Mouse (Mus musculus) liver, postnatal 0 days (tissue): ENCODE data around the gene Hus1. TPM values are rescaled to one million over a fixed set of nuclear protein-coding genes. Genes with fewer than 3 reads are reported as not detected.
A peak's percentile ranks its signal among the peaks of the same experiment; 100 is the strongest.

Experiments
- ATAC-seq: fragments of 200-750 bp; cut with Nextera tagmentation; 2 replicates; pipeline ENCODE4 v1.8.0; 2017; ENCODE audit warnings: mild to moderate bottlenecking, moderate library complexity
- DNase-seq: peaks from one replicate; pipeline ENCODE4 v3.0.0-alpha.2; 2016
- H3K27ac ChIP-seq: fragments of 300-500 bp; sonication (generic); 2 replicates; pipeline ENCODE4 v1.5.1; 2014; ENCODE audit warnings: antibody characterized with exemption, moderate library complexity, mild to moderate bottlenecking, low read depth
- H3K27me3 ChIP-seq: fragments of 300-500 bp; sonication (generic); 2 replicates; pipeline ENCODE4 v1.6.1; 2014; ENCODE audit warnings: low read length, control low read depth, mixed read lengths; ENCODE audit not compliant: insufficient read depth
- H3K36me3 ChIP-seq: fragments of 300-500 bp; sonication (generic); replicated peaks from 2 replicates; pipeline ENCODE4 v1.6.1; 2014; ENCODE audit warnings: mild to moderate bottlenecking, control low read depth, low read length, moderate library complexity, mixed read lengths; ENCODE audit not compliant: insufficient read depth
- H3K4me1 ChIP-seq: fragments of 300-500 bp; sonication (generic); 2 replicates; pipeline ENCODE4 v1.6.1; 2014; ENCODE audit warnings: antibody characterized with exemption, mild to moderate bottlenecking, control low read depth; ENCODE audit not compliant: insufficient read depth
- H3K4me2 ChIP-seq: fragments of 300-500 bp; sonication (generic); 2 replicates; pipeline ENCODE4 v1.6.1; 2014; ENCODE audit warnings: low read depth, mild to moderate bottlenecking, low read length, moderate library complexity, mixed read lengths
- H3K4me3 ChIP-seq: fragments of 300-500 bp; sonication (generic); 2 replicates; pipeline ENCODE4 v1.5.1; 2014; ENCODE audit warnings: low read depth, low read length
- H3K9ac ChIP-seq: fragments of 300-500 bp; sonication (generic); replicated peaks from 2 replicates; pipeline ENCODE4 v1.6.1; 2014; ENCODE audit warnings: mild to moderate bottlenecking, moderate library complexity
- H3K9me3 ChIP-seq: fragments of 300-500 bp; sonication (generic); 2 replicates; pipeline ENCODE4 v1.6.1; 2016; ENCODE audit warnings: mild to moderate bottlenecking, control low read depth, low read length, mixed read lengths
- CTCF ChIP-seq: sonication (generic); IDR thresholded peaks from 2 replicates; pipeline ENCODE4 v1.5.1; 2016; ENCODE audit warnings: antibody characterized with exemption, low read depth
- EP300 ChIP-seq: IDR thresholded peaks from 2 replicates; pipeline ENCODE4 v1.6.1; 2016; ENCODE audit warnings: antibody characterized with exemption, low read depth, mild to moderate bottlenecking
- WGBS: fragments of 180-500 bp; shearing (Covaris S2); extraction: QIAGEN DNeasy Blood & Tissue Kit; methylation state at CpG from one replicate; pipeline ENCODE4 v1.1.7; 2014; ENCODE audit not compliant: insufficient replicate concordance; 5-methylcytosine and 5-hydroxymethylcytosine counted together
- polyA plus RNA-seq: library from polyadenylated mRNA; unstranded; fragments of >200 nt; fragmentation: Nextera tagmentation; extraction: Ambion mirVana; gene quantifications from 2 replicates; pipeline ENCODE4 v1.2.1, GENCODE M21; 2015

Hus1 gene
- polyA plus RNA-seq, 1 experiment from 2014 or later, result 3.2 TPM

GRCm38 (mm10) chr11:8970509-8970908 is 40.5 kb downstream of the Hus1 start:
- Histone ChIP-seq H3K36me3 (no peaks in the 10 kb centered on the region), H3K9ac (no peak overlapping the region; the same call in 1 of the 2 replicates), H3K27ac (no peak overlapping the region), H3K4me2 (0 out of 2 replicates have a peak overlapping the region, but pooled peaks have one; percentile 6), H3K4me3 (no peak overlapping the region), H3K9me3 (no peaks in the 10 kb centered on the region), H3K4me1 (no peaks in the 10 kb centered on the region), H3K27me3 (no peaks in the 10 kb centered on the region)
- no peak for TF ChIP-seq CTCF
- peak; percentile 76 for TF ChIP-seq EP300
- 42% methylated on average over 9 of the region's 9 CpGs for WGBS
- peak; percentile 68 for ATAC-seq
- DNase-seq, result no peak

DNA sequence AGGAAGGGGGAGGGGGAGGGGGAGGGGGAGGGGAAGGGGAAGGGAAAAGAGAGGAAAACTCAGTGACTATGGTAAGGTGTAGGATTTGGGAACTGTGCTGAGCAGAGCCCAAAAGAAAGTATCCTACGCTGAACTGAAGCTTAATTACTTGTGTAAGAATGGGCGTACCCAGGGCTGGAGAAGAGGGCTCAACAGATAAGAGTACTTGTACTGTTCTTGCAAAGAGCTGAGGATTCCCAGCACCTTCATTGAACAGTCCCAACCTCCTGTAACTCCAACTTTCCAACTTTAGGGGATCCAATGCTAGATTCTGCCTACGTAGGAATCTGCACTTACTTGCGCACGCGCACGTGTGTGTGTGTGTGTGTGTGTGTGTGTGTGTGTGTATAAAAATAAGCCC is 42.9 kb downstream of the Hus1 start:
- ATAC-seq, result no peak
- no peak for TF ChIP-seq EP300
- TF ChIP-seq CTCF, result no peak
- Histone ChIP-seq H3K4me2 (no peak overlapping the region), H3K27me3 (no peaks in the 10 kb centered on the region), H3K27ac (no peak overlapping the region), H3K9ac (no peak overlapping the region), H3K4me3 (no peak overlapping the region), H3K4me1 (no peaks in the 10 kb centered on the region), H3K9me3 (no peaks in the 10 kb centered on the region), H3K36me3 (no peaks in the 10 kb centered on the region)
- DNase-seq, result no peak
- WGBS, result 86% methylated on average over 7 of the region's 7 CpGs

DNA sequence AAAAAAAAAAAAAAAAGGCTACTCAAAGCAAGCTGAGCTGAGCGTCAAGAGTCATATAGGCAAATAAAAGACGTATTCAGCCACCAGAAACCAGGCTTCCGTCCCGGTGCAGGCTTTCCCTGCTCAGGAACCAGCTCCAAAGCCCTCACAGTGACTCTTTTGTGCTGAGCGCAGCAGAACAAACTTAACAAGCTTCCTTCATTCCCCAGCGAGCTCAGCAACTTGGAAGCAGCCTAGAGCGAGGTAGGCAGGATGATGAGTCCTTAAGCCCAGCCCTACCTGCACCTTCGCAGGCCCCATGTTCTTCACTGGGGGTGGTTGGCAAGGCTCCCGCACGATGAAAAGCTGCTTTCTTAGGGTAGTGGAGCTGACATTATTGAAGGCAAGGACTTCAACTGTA is 52.4 kb downstream of the Hus1 start:
- H3K36me3 ChIP-seq, result no peaks in the 10 kb centered on the region
- 0 out of 2 replicates have a peak, but pooled peaks cover 2% of the 10 kb centered on the region for H3K9me3 ChIP-seq
- 72% methylated on average over 10 of the region's 10 CpGs for WGBS
- no peak overlapping the region for H3K4me3 ChIP-seq
- DNase-seq, result no peak
- no peak for ATAC-seq
- no peak for TF ChIP-seq CTCF
- no peak for TF ChIP-seq EP300
- H3K4me2 ChIP-seq, result no peak overlapping the region
- H3K9ac ChIP-seq, result no peak overlapping the region
- no peaks in the 10 kb centered on the region for H3K27me3 ChIP-seq
- no peaks in the 10 kb centered on the region for H3K4me1 ChIP-seq
- H3K27ac ChIP-seq, result no peak overlapping the region

DNA sequence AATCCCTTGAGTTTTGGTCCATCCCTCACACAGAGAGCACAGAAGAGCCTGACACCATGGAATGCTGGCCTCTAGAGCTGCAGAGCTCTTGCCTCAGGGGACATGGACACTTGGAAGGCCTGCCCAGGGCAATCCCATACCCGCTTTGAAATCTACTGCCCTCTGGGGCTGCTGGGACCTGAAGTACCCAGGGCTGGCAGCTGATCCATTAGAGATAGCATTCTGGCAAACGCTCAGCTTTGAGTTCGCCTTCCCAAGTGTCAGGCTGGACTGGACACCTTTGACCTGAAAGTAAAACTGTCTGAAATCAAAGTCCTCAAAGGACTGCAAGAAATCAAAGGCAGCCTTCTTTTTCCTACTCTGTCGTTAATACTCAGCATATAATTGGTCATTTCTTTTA is 52.9 kb downstream of the Hus1 start:
- ATAC-seq (no peak), DNase-seq (no peak)
- Histone ChIP-seq H3K36me3 (no peaks in the 10 kb centered on the region), H3K27me3 (no peaks in the 10 kb centered on the region), H3K4me3 (no peak overlapping the region), H3K9me3 (0 out of 2 replicates have a peak, but pooled peaks cover 2% of the 10 kb centered on the region), H3K4me2 (no peak overlapping the region), H3K9ac (no peak overlapping the region), H3K27ac (no peak overlapping the region), H3K4me1 (no peaks in the 10 kb centered on the region)
- WGBS, result 66% methylated on average over 4 of the region's 4 CpGs
- TF ChIP-seq EP300 (no peak), CTCF (no peak)

DNA sequence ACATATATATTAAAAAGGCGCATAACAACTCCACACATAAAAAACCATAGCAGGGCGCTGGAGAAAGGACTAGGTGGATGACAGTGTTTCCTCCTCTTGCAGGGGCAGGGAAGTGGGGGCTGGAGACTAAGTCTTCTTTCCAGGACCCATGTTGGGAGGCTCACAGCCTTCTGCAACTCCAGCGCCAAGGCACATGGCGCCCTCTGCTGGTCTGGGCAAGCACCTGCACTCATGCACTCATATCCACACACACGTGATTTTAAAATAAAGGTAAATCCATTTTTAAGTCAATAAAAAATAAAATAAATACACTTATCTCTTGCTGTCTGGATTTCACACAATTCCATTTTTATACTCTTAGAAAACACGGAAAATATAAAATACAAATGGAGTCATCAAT is 54.0 kb downstream of the Hus1 start:
- no peaks in the 10 kb centered on the region for H3K27me3 ChIP-seq
- no peaks in the 10 kb centered on the region for H3K4me1 ChIP-seq
- no peak overlapping the region for H3K27ac ChIP-seq
- DNase-seq (peak; percentile 47), ATAC-seq (no peak)
- no peak overlapping the region for H3K4me2 ChIP-seq
- H3K9ac ChIP-seq, result no peak overlapping the region
- H3K36me3 ChIP-seq, result no peaks in the 10 kb centered on the region
- H3K4me3 ChIP-seq, result no peak overlapping the region
- 0 out of 2 replicates have a peak, but pooled peaks cover 2% of the 10 kb centered on the region for H3K9me3 ChIP-seq
- 67% methylated on average over 6 of the region's 6 CpGs for WGBS
- peak; percentile 70 for TF ChIP-seq CTCF
- no peak for TF ChIP-seq EP300

GRCm38 (mm10) chr11:8955678-8956077 is 55.3 kb downstream of the Hus1 start:
- WGBS, result 3% methylated on average over 1 of the region's 1 CpGs
- Histone ChIP-seq H3K27me3 (no peaks in the 10 kb centered on the region), H3K4me3 (no peak overlapping the region), H3K27ac (no peak overlapping the region), H3K9ac (no peak overlapping the region), H3K4me1 (no peaks in the 10 kb centered on the region), H3K36me3 (no peaks in the 10 kb centered on the region), H3K4me2 (no peak overlapping the region), H3K9me3 (0 out of 2 replicates have a peak, but pooled peaks cover 2% of the 10 kb centered on the region)
- TF ChIP-seq CTCF, result peak; percentile 65
- TF ChIP-seq EP300, result no peak
- peak; percentile 26 for DNase-seq
- no peak for ATAC-seq
